Mouse (Mus musculus): ENCODE results near the gene Krt36.

Gene Krt36

DNA sequence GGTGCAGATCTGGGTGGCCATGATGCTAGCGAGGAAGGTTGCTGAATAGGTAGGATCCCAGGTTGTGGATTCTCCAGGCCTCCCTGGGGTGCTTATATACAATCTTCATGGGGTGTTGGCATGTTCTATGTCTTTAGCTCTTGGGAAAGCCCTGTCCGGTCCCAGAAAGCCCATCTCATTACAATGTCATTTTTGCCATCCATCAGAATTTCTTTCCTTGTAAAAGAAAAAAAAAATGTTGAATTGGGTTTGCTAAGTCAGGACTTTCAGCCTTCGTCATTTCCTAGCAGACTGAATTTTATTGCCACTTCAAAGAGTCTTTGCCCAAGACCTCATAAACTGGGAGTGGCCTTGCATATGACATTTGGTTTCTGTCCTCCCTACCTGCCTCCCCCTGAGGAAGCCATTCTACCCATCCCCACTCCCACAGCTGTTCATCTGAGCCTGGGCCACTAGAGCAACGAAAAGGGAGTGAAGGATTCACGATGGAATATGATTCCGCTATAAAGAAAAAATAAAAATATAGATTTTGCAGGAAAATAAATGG is at the start of gene Krt36:
Krt36 (minus strand) TSS at position 51 of the 547 bp plus-strand sequence.
- no peak for DNase-seq (ENCODE audit: inconsistent ontology term)

DNA sequence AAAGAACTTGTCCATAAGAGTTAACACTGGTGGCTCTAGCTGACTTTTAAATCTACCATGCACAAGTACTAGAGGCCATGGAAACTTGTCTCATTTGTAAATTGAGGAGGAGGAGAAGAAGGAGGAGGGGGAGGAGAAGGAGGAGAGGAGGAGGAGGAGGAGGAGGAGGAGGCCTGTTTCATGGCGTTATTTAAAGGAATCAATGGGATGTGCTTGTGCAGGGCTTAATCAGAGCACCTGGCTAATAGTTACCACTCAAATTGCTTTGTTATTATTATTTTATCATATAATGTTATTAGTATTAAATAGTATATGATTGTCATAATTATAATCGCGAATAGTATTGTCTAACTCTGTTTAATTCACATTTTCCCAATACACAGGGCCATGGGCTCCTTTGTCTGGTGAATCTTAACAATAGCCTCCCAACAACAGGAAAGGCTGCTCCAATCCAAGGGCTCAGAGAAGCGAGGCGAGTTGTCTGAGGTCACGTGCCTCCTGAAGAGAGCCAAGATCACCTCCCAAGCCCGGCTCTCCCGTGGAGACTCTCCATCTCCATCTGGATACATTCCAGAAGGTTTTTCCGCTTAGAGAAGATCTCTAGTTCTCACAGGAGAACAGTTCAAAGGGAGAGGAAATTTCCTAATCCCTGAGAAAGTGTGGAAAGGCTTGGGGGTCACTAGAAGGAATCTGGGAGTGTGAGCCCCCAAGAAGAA is 43.3 kb upstream of the Krt36 start, which contains the start of gene Krt19:
Krt19 (minus strand) TSS at position 51 of the 716 bp plus-strand sequence.
- DNase-seq (ENCODE audit: inconsistent ontology term) = no peak

- no peak for DNase-seq (ENCODE audit: inconsistent ontology term)
These were observed 42.3 kb upstream of the Krt36 start for GRCm38 (mm10) chr11:100147566-100148353.

GRCm38 (mm10) chr11:100145858-100146560 is 40.6 kb upstream of the Krt36 start:
- no peak for DNase-seq (ENCODE audit: inconsistent ontology term)

DNA sequence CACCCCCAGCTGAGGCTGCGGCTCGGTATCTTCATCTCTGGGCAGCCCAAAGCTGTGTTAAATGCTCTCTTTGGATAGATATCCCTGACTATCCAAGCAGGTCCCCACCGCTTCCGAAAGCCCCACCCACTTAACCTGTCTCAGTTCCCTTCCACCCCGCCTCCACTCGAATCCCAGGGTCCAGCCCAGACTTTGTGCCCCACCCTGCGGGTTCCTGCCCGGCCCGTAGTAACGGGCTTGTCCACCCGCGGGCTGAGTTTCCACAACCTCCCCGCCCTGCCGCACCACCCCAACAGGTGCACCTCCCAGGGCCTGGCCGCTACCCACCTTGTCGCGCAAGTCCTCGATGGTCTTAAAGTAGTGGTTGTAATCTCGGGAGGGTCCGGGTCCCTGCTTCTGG is 39.7 kb upstream of the Krt36 start:
- no peak for DNase-seq (ENCODE audit: inconsistent ontology term)

- no peak for DNase-seq (ENCODE audit: inconsistent ontology term)
These were observed 35.5 kb upstream of the Krt36 start for GRCm38 (mm10) chr11:100140966-100141365.

GRCm38 (mm10) chr11:100139391-100139790 is 34.0 kb upstream of the Krt36 start:
- no peak for DNase-seq (ENCODE audit: inconsistent ontology term)

DNA sequence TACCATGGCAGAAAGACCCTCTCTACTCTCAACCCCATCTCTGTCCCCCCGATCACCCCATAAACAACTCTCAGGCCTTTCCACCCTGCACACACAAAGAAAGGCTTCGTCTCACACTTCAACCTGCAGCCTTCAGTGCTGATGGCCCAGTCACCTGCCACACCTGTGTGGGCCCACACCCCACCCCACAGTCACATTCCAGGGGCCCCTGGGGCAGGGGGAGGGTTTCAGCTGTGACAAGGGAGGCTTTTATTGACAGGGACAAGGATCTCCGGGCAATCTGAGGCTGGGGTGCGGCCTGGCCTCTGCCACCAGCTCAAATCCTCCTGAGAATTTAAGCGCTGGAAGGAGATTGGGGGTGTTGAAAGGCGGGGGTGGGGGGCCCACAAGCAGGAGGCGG is 33.4 kb upstream of the Krt36 start:
- DNase-seq (ENCODE audit: inconsistent ontology term) = no peak

GRCm38 (mm10) chr11:100137693-100138092 is 32.3 kb upstream of the Krt36 start:
- DNase-seq (ENCODE audit: inconsistent ontology term) = peak; percentile 52

GRCm38 (mm10) chr11:100136559-100136958 is 31.1 kb upstream of the Krt36 start:
- DNase-seq (ENCODE audit: inconsistent ontology term) = no peak

DNA sequence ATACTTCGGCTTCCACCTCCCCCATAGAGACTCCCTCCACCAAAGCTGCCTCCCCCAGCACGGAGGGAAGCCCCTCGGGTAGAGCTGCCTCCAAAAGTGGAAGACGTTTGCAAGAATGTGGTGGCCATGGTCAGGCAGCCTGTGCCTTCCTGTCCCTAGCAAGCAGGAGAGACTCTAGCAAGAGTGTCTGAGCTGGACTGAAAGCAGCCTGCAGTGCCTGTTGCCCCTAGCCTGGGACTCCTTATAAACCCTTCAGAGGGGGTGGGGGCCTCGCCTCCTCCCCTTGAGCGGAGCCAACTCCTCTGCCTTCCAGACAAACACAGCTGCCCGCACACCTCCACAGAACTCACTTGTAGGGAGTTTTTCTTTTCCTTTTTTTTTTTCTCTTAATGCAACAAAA is 30.3 kb upstream of the Krt36 start, which contains the start of gene Krt15:
Krt15 (minus strand) TSS at position 198 of the 400 bp plus-strand sequence.
- DNase-seq (ENCODE audit: inconsistent ontology term) = no peak

DNA sequence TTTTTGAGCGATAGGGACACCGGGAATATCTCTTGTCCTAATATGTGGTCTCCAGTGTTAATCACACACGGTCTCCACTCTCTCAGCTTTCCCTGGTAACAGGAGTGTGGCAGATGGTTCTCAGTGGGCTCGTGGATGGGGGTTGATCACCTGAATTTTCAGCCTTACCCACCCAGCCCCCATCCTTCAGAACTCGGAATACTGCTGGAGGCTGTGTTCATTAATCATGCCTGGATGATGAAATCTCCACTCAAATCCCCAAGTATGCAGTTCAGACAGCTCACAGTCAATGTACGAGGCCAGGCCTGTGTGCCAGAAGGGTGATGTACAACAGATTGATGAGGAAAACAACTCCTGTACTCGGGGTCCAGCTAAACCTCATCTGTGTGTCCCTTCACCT is 19.5 kb upstream of the Krt36 start:
- no peak for DNase-seq (ENCODE audit: inconsistent ontology term)

GRCm38 (mm10) chr11:100121466-100121865 is 16.0 kb upstream of the Krt36 start, which contains the start of gene Krt13:
Gene Krt13, minus strand, starts transcription at chr11:100121566.
- no peak for DNase-seq (ENCODE audit: inconsistent ontology term)

GRCm38 (mm10) chr11:100120331-100120730 is 14.9 kb upstream of the Krt36 start:
- no peak for DNase-seq (ENCODE audit: inconsistent ontology term)

- DNase-seq (ENCODE audit: inconsistent ontology term) = no peak
These were observed 8.3 kb upstream of the Krt36 start for GRCm38 (mm10) chr11:100113742-100114029.

GRCm38 (mm10) chr11:100112935-100113741 is 7.7 kb upstream of the Krt36 start:
- DNase-seq (ENCODE audit: inconsistent ontology term) = no peak

GRCm38 (mm10) chr11:100102693-100103429 is 2.6 kb downstream of the Krt36 start:
- DNase-seq (ENCODE audit: inconsistent ontology term) = peak; percentile 27

DNA sequence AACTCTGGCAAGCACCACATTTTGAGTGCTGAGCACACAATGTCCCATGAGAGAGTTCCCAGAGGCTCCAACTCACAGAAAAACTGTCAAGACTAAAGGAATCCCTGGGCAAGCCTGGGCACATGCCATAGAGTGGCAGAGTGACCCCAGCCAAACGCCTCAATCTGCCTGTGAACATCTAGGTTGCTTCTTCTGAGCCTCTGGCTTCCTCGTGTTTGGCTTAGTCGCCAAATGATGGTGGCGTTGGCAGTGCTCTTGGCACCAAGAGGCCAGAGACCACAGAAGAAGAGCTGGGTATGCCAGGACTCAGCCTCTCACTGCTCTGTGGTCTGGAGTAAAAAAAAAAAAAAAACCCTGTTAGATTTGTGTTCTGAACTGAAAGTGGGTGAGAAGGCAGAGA is 5.0 kb downstream of the Krt36 start:
- DNase-seq (ENCODE audit: inconsistent ontology term) = peak; percentile 52

- DNase-seq (ENCODE audit: inconsistent ontology term) = no peak
These were observed 7.6 kb downstream of the Krt36 start for GRCm38 (mm10) chr11:100097819-100098218.

- DNase-seq (ENCODE audit: inconsistent ontology term) = no peak
These were observed 9.3 kb downstream of the Krt36 start, which contains the start of gene Krt35 for GRCm38 (mm10) chr11:100096141-100096540. Gene Krt35, minus strand, starts transcription at chr11:100096241.

Data from Muller cell, postnatal 12 days (primary cell).